ENCODE assay signal across 28 mouse cellular contexts in the genomic region with DNA sequence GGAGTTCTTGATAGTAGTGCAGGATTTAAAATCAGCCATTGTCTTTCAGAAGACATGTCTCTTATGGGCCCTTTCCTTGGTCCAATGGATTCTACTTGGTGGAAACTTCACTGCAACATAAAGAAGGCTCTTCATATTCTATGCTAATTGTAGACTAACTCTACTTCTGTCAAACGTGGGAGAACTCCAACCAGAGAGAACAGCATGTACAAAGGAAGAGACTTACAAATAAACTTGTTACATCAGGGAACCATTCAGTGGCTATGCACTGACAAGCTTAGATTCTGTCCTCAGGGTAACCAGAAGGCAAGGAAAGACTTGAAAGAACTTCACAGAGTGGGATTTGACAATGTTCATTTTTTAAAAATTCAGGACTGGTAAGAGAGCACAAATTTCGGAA.
"Had no signal": no experiment of that assay in that cellular context is flagged by ENCODE, and none has a peak within 500 bp of the region (broad histone marks: within the 10 kb centered on the region; RNA-seq: fewer than 3 reads in every experiment).

No protein-coding gene starts in this region.

- ATAC-seq: hindbrain, postnatal 0 days; intestine, embryonic 16.5 days; liver, embryonic 12.5 days had no signal

- H3K9ac ChIP-seq: heart, embryonic 13.5 days; heart, embryonic 15.5 days; hindbrain, embryonic 13.5 days; hindbrain, embryonic 15.5 days; kidney, embryonic 15.5 days; limb, embryonic 13.5 days; limb, embryonic 15.5 days; liver, embryonic 12.5 days; liver, embryonic 14.5 days had no signal

- DNase-seq: gastrocnemius, adult 2 months; gastrocnemius, postnatal 10 days; gastrocnemius, postnatal 25 days; heart, adult 18-20 months; heart, postnatal 14 days; heart, postnatal 36 days; kidney, adult 11 months; kidney, adult 2 months; kidney, adult 9 months; kidney, postnatal 14 days; kidney, postnatal 36 days; layer of hippocampus, adult 9-11 months; layer of hippocampus, postnatal 36 days; left cerebral cortex, postnatal 4 days; lung, adult 18-20 months had no signal

- H3K36me3 ChIP-seq: heart, embryonic 10.5 days; heart, embryonic 13.5 days; heart, embryonic 15.5 days; hindbrain, embryonic 13.5 days; hindbrain, embryonic 15.5 days; kidney, embryonic 15.5 days; limb, embryonic 13.5 days; limb, embryonic 15.5 days; liver, embryonic 12.5 days had no signal

- H3K27ac ChIP-seq: gastrocnemius, adult 2 months; heart, embryonic 10.5 days; heart, embryonic 13.5 days; heart, embryonic 15.5 days; hindbrain, embryonic 13.5 days; hindbrain, embryonic 15.5 days; hindbrain, postnatal 0 days; kidney, embryonic 15.5 days; kidney, postnatal 0 days; limb, embryonic 13.5 days; limb, embryonic 15.5 days; liver, embryonic 12.5 days; liver, embryonic 14.5 days had no signal

- H3K4me1 ChIP-seq: heart, embryonic 10.5 days; heart, embryonic 13.5 days; heart, embryonic 15.5 days; hindbrain, embryonic 13.5 days; hindbrain, embryonic 15.5 days; kidney, embryonic 15.5 days; limb, embryonic 13.5 days; limb, embryonic 15.5 days; liver, embryonic 12.5 days had no signal

- H3K4me3 ChIP-seq: gastrocnemius, adult 2 months; heart, embryonic 10.5 days; heart, embryonic 13.5 days; heart, embryonic 15.5 days; hindbrain, embryonic 13.5 days; hindbrain, embryonic 15.5 days; kidney, embryonic 15.5 days; limb, embryonic 13.5 days; limb, embryonic 15.5 days; liver, embryonic 12.5 days had no signal

- H3K9me3 ChIP-seq: heart, embryonic 10.5 days; heart, embryonic 13.5 days; heart, embryonic 15.5 days; hindbrain, embryonic 13.5 days; hindbrain, embryonic 15.5 days; kidney, embryonic 15.5 days; limb, embryonic 13.5 days; limb, embryonic 15.5 days; liver, embryonic 12.5 days had no signal

- H3K27me3 ChIP-seq: heart, embryonic 13.5 days; heart, embryonic 15.5 days; hindbrain, embryonic 13.5 days; hindbrain, embryonic 15.5 days; kidney, embryonic 15.5 days; limb, embryonic 13.5 days; limb, embryonic 15.5 days; liver, embryonic 12.5 days had no signal

- H3K4me2 ChIP-seq: heart, embryonic 13.5 days; heart, embryonic 15.5 days; hindbrain, embryonic 13.5 days; hindbrain, embryonic 15.5 days; kidney, embryonic 15.5 days; limb, embryonic 13.5 days; limb, embryonic 15.5 days; liver, embryonic 12.5 days had no signal
